Mouse (Mus musculus) forebrain, embryonic 11.5 days (tissue): ENCODE results near the gene Tgif2. TPM values are rescaled to one million over a fixed set of nuclear protein-coding genes. Genes with fewer than 3 reads are reported as not detected.
"Not testable (repeated sequence)": the region's sequence is repeated elsewhere in the genome, so short reads cannot be mapped to it uniquely, and the experiment has no call there.

ENCODE experiments used
- ATAC-seq: fragments of 200-750 bp; cut with Nextera tagmentation; replicated peaks from 2 replicates; pipeline ENCODE4 v1.8.0; 2017; ENCODE audit warnings: moderate TSS enrichment; ENCODE audit not compliant: low FRiP score
- DNase-seq: peaks from one replicate; pipeline ENCODE4 v3.0.0-alpha.2; 2017; ENCODE audit warnings: low spot score
- H3K27ac ChIP-seq: fragments of 300-500 bp; sonication (generic); 2 replicates; pipeline ENCODE4 v1.5.1; 2014; ENCODE audit warnings: low read depth, low read length
- H3K27me3 ChIP-seq: fragments of 300-500 bp; sonication (generic); 2 replicates; pipeline ENCODE4 v1.6.1; 2014; ENCODE audit warnings: mild to moderate bottlenecking, low read length, mixed read lengths; ENCODE audit not compliant: control insufficient read depth, insufficient read depth
- H3K36me3 ChIP-seq: fragments of 300-500 bp; sonication (generic); 2 replicates; pipeline ENCODE4 v1.6.1; 2014; ENCODE audit warnings: mild to moderate bottlenecking, low read length, moderate library complexity, mixed read lengths; ENCODE audit not compliant: control insufficient read depth, insufficient read depth
- H3K4me1 ChIP-seq: fragments of 300-500 bp; sonication (generic); replicated peaks from 2 replicates; pipeline ENCODE4 v1.6.1; 2014; ENCODE audit warnings: low read length, mixed read lengths; ENCODE audit not compliant: control insufficient read depth, insufficient read depth
- H3K4me2 ChIP-seq: fragments of 300-500 bp; sonication (generic); 2 replicates; pipeline ENCODE4 v1.6.1; 2014; ENCODE audit warnings: low read depth, mild to moderate bottlenecking, low read length, moderate library complexity, mixed read lengths; ENCODE audit not compliant: severe bottlenecking
- H3K4me3 ChIP-seq: fragments of 300-500 bp; sonication (generic); 2 replicates; pipeline ENCODE4 v1.5.1; 2014; ENCODE audit warnings: low read depth, low read length
- H3K9ac ChIP-seq: fragments of 300-500 bp; sonication (generic); 2 replicates; pipeline ENCODE4 v1.6.1; 2014; ENCODE audit warnings: low read length
- H3K9me3 ChIP-seq: fragments of 300-500 bp; sonication (generic); 2 replicates; pipeline ENCODE4 v1.6.1; 2016; ENCODE audit warnings: low read length, mixed read lengths; ENCODE audit not compliant: control insufficient read depth
- WGBS: fragments of 180-500 bp; shearing (Covaris S2); extraction: QIAGEN DNeasy Blood & Tissue Kit; methylation state at CpG from one replicate; pipeline ENCODE4 v1.1.7; 2014; 5-methylcytosine and 5-hydroxymethylcytosine counted together
- polyA plus RNA-seq: library from polyadenylated mRNA; unstranded; fragments of >200 nt; fragmentation: Nextera tagmentation; extraction: Ambion mirVana; gene quantifications from 2 replicates; pipeline ENCODE4 v1.2.1, GENCODE M21; 2014

Gene Tgif2
- polyA plus RNA-seq, 1 experiment from 2014 or later = 109 TPM

- H3K4me3 ChIP-seq = no peak overlapping the region
- no peak overlapping the region for H3K4me2 ChIP-seq
- H3K36me3 ChIP-seq = peaks cover 6% of the 10 kb centered on the region; the same call in 1 of the 2 replicates
- WGBS = 89% methylated on average over 6 of the region's 6 CpGs
- ATAC-seq (no peak), DNase-seq (no peak)
- H3K9ac ChIP-seq = no peak overlapping the region
- H3K4me1 ChIP-seq = peaks cover 7% of the 10 kb centered on the region; the same call in 1 of the 2 replicates
- no peaks in the 10 kb centered on the region for H3K27me3 ChIP-seq
- no peak overlapping the region for H3K27ac ChIP-seq
- no peaks in the 10 kb centered on the region for H3K9me3 ChIP-seq
Measured at GRCm38 (mm10) chr2:156848526-156849182, 8.8 kb downstream of the Tgif2 start.

- DNase-seq (no peak), ATAC-seq (no peak)
- Histone ChIP-seq H3K27me3 (no peaks in the 10 kb centered on the region), H3K4me1 (peaks cover 3% of the 10 kb centered on the region; the same call in 1 of the 2 replicates), H3K4me3 (no peak overlapping the region), H3K27ac (no peak overlapping the region), H3K9me3 (no peaks in the 10 kb centered on the region), H3K36me3 (peaks cover 6% of the 10 kb centered on the region; the same call in 1 of the 2 replicates), H3K4me2 (no peak overlapping the region), H3K9ac (no peak overlapping the region)
- WGBS = 90% methylated on average over 5 of the region's 5 CpGs
Measured at GRCm38 (mm10) chr2:156850505-156850904, 10.7 kb downstream of the Tgif2 start.

GRCm38 (mm10) chr2:156853584-156853983, 13.8 kb downstream of the Tgif2 start:
- H3K4me1 ChIP-seq, H3K36me3 ChIP-seq, DNase-seq, H3K4me2 ChIP-seq, H3K27ac ChIP-seq, H3K9me3 ChIP-seq, ATAC-seq, H3K27me3 ChIP-seq, H3K9ac ChIP-seq, H3K4me3 ChIP-seq: not testable (repeated sequence)
- WGBS = 91% methylated on average over 8 of the region's 13 CpGs

- H3K9ac ChIP-seq, DNase-seq, H3K27ac ChIP-seq, ATAC-seq, H3K4me1 ChIP-seq, H3K4me3 ChIP-seq, H3K27me3 ChIP-seq, H3K36me3 ChIP-seq, H3K4me2 ChIP-seq, H3K9me3 ChIP-seq: not testable (repeated sequence)
- 58% methylated on average over 13 of the region's 13 CpGs for WGBS
Measured at GRCm38 (mm10) chr2:156853999-156854771, 14.4 kb downstream of the Tgif2 start.

- no peak overlapping the region for H3K4me2 ChIP-seq
- no peak for ATAC-seq
- no peak overlapping the region for H3K9ac ChIP-seq
- no peaks in the 10 kb centered on the region for H3K9me3 ChIP-seq
- H3K4me1 ChIP-seq = no peaks in the 10 kb centered on the region
- no peak overlapping the region for H3K4me3 ChIP-seq
- WGBS = 97% methylated on average over 1 of the region's 1 CpGs
- DNase-seq = no peak
- H3K27ac ChIP-seq = no peak overlapping the region
- peaks cover 3% of the 10 kb centered on the region; the same call in 1 of the 2 replicates for H3K36me3 ChIP-seq
- no peaks in the 10 kb centered on the region for H3K27me3 ChIP-seq
Measured at GRCm38 (mm10) chr2:156856311-156856710, 16.5 kb downstream of the Tgif2 start.

- WGBS = 91% methylated on average over 3 of the region's 3 CpGs
- no peaks in the 10 kb centered on the region for H3K27me3 ChIP-seq
- no peaks in the 10 kb centered on the region for H3K4me1 ChIP-seq
- no peak overlapping the region for H3K27ac ChIP-seq
- no peaks in the 10 kb centered on the region for H3K9me3 ChIP-seq
- no peak overlapping the region for H3K4me2 ChIP-seq
- no peak for DNase-seq
- 0 out of 2 replicates have a peak, but pooled peaks cover 3% of the 10 kb centered on the region for H3K36me3 ChIP-seq
- no peak overlapping the region for H3K9ac ChIP-seq
- ATAC-seq = no peak
- no peak overlapping the region for H3K4me3 ChIP-seq
Measured at GRCm38 (mm10) chr2:156857385-156857791, 17.6 kb downstream of the Tgif2 start.

- DNase-seq (no peak), ATAC-seq (no peak)
- Histone ChIP-seq H3K27me3 (no peaks in the 10 kb centered on the region), H3K4me3 (no peak within 1 kb of the TSS), H3K4me1 (no peaks in the 10 kb centered on the region), H3K27ac (no peak within 1 kb of the TSS), H3K9ac (no peak within 1 kb of the TSS), H3K9me3 (no peaks in the 10 kb centered on the region), H3K4me2 (no peak within 1 kb of the TSS), H3K36me3 (0 out of 2 replicates have a peak, but pooled peaks cover 3% of the 10 kb centered on the region)
- 91% methylated on average over 2 of the region's 2 CpGs for WGBS
Measured at GRCm38 (mm10) chr2:156857835-156858234, 18.0 kb downstream of the Tgif2 start, which contains the start of gene 4930518I15Rik. TSS of gene 4930518I15Rik (minus strand) at chr2:156857946.

- H3K27ac ChIP-seq = no peak overlapping the region
- H3K27me3 ChIP-seq = no peaks in the 10 kb centered on the region
- DNase-seq = no peak
- no peak for ATAC-seq
- no peaks in the 10 kb centered on the region; the same call in 1 of the 2 replicates for H3K4me1 ChIP-seq
- no peak overlapping the region for H3K9ac ChIP-seq
- no peak overlapping the region for H3K4me2 ChIP-seq
- no peak overlapping the region for H3K4me3 ChIP-seq
- no peaks in the 10 kb centered on the region for H3K9me3 ChIP-seq
- H3K36me3 ChIP-seq = 0 out of 2 replicates have a peak, but pooled peaks cover 3% of the 10 kb centered on the region
- WGBS = 92% methylated on average over 7 of the region's 7 CpGs
Measured at GRCm38 (mm10) chr2:156858671-156859070, 18.9 kb downstream of the Tgif2 start.
